19 mouse cellular contexts compared by ENCODE assay signal in the genomic region with DNA sequence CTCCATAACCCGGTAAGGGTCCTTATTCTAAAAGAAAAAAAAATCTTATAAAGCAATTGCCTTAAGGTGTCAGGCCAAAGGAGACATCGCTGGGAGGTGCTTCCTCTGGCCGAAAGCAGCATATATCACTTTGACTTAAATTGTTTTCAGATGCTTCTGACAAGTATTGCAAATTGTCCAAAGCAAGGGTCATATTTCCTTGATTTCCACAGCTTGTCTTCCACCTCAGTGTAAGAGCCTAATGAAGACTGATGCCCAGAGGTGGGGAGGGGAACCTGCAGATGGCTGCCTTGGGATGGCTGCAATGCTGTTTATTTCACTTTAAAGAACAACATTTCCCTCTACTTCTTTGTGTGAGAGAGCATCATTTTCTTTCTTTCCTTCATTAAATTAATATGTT. TPM values are rescaled to one million over a fixed set of nuclear protein-coding genes. Genes with fewer than 3 reads are reported as not detected.
A peak's percentile ranks its signal among the peaks of the same experiment; 100 is the strongest.
DNase-seq lines count a peak whose midpoint lies in the region.
"Had no signal": no experiment of that assay in that cellular context is flagged by ENCODE, and none has a peak within 500 bp of the region (broad histone marks: within the 10 kb centered on the region; RNA-seq: fewer than 3 reads in every experiment).

No protein-coding gene starts in this region.

- peak; percentile 57 for DNase-seq in embryo, embryonic 10 days (ENCODE audit: low spot score)
- DNase-seq in embryo, embryonic 9.5 days (ENCODE audit: extremely low spot score): no peak
- DNase-seq in embryo, embryonic 11 days: peak; percentile 50
- peak; percentile 31 for DNase-seq in forelimb bud, embryonic 11.5 days (ENCODE audit: low read depth, low spot score)
- peak; percentile 60 for DNase-seq in mesoderm, embryonic 11.5 days (ENCODE audit: low read depth, low spot score)
- DNase-seq in left cerebral cortex, adult 8-10 months (ENCODE audit: low spot score in 2 of 2): no peak
- no peak for DNase-seq in urinary bladder, postnatal 36 days (ENCODE audit: low spot score in 2 of 2)
- DNase-seq: adrenal gland, adult 8-10 months; B cell, adult 2 months; cerebellum, adult 11-12 months; cerebellum, adult 9-10 months; cerebellum, postnatal 25 days; gastrocnemius, adult 2 months; gastrocnemius, postnatal 25 days had no signal

RNA-seq across cellular contexts. Expression of a gene that starts 1.0 kb away (rescaled TPM):
- total RNA-seq in left cerebral cortex, adult 8-10 months (2022): not detected
- total RNA-seq: adrenal gland, adult 8-10 months; adrenal gland, postnatal 4 days; G1E; gastrocnemius, adult 2 months; gastrocnemius, postnatal 25 days; granulocyte monocyte progenitor cell, adult 5-6 weeks; heart, adult 8-10 months; heart, postnatal 25 days had no signal

RNA-seq across cellular contexts. Expression of a gene that starts 7.0 kb away (rescaled TPM):
- total RNA-seq in left cerebral cortex, adult 8-10 months (2022): not detected
- total RNA-seq: adrenal gland, adult 8-10 months; adrenal gland, postnatal 4 days; G1E; gastrocnemius, adult 2 months; gastrocnemius, postnatal 25 days; granulocyte monocyte progenitor cell, adult 5-6 weeks; heart, adult 8-10 months; heart, postnatal 25 days had no signal

RNA-seq across cellular contexts. Expression of a gene that starts 15.0 kb away (rescaled TPM):
- total RNA-seq in left cerebral cortex, adult 8-10 months (2022): not detected
- total RNA-seq: adrenal gland, adult 8-10 months; adrenal gland, postnatal 4 days; G1E; gastrocnemius, adult 2 months; gastrocnemius, postnatal 25 days; granulocyte monocyte progenitor cell, adult 5-6 weeks; heart, adult 8-10 months; heart, postnatal 25 days had no signal

RNA-seq across cellular contexts. Expression of a gene that starts 42.2 kb away (rescaled TPM):
- not detected for total RNA-seq in left cerebral cortex, adult 8-10 months (2022)
- total RNA-seq: adrenal gland, adult 8-10 months; adrenal gland, postnatal 4 days; G1E; gastrocnemius, adult 2 months; gastrocnemius, postnatal 25 days; granulocyte monocyte progenitor cell, adult 5-6 weeks; heart, adult 8-10 months; heart, postnatal 25 days had no signal

RNA-seq across cellular contexts. Expression of a gene that starts 47.1 kb away (rescaled TPM):
- total RNA-seq in left cerebral cortex, adult 8-10 months (2022): not detected
- total RNA-seq: adrenal gland, adult 8-10 months; adrenal gland, postnatal 4 days; G1E; gastrocnemius, adult 2 months; gastrocnemius, postnatal 25 days; granulocyte monocyte progenitor cell, adult 5-6 weeks; heart, adult 8-10 months; heart, postnatal 25 days had no signal

Comparison
In these comparisons a context has a peak if more than half of its experiments do, and no peak if none do; other contexts are left out.
1. DNase-seq: peak in embryo, embryonic 10 days (single experiment), embryo, embryonic 11 days (single experiment), forelimb bud, embryonic 11.5 days (single experiment) and mesoderm, embryonic 11.5 days (single experiment); none in embryo, embryonic 9.5 days (single experiment), left cerebral cortex, adult 8-10 months (0 of 2) and urinary bladder, postnatal 36 days (0 of 2).